Mouse (Mus musculus): ENCODE measurements around the gene Hs2st1. TPM values are rescaled to one million over a fixed set of nuclear protein-coding genes. Genes with fewer than 3 reads are reported as not detected.
"Not testable (repeated sequence)": the region's sequence is repeated elsewhere in the genome, so short reads cannot be mapped to it uniquely, and the experiment has no call there.

The Hs2st1 gene
- total RNA-seq (2021), result 10 to 100 TPM; 22.0 to 27.4 TPM
- long read RNA-seq, experiment 1, full-length matches to known transcripts, result 42 of 52 reads
- long read RNA-seq, experiment 1, partial matches to known transcripts, result 6 of 52 reads
- long read RNA-seq, experiment 1, other reads (novel, unspliced or antisense), result 4 of 52 reads
- long read RNA-seq, experiment 2, full-length matches to known transcripts, result 28 of 36 reads
- long read RNA-seq, experiment 2, partial matches to known transcripts, result 4 of 36 reads
- long read RNA-seq, experiment 2, other reads (novel, unspliced or antisense), result 4 of 36 reads

GRCm38 (mm10) chr3:144570047-144570815 is at the start of gene Hs2st1, which contains the start of gene Selenof:
Gene Hs2st1, minus strand, starts transcription at chr3:144570181.
Gene Selenof, plus strand, starts transcription at chr3:144570304.
- DNase-seq, result peak; percentile 87

DNA sequence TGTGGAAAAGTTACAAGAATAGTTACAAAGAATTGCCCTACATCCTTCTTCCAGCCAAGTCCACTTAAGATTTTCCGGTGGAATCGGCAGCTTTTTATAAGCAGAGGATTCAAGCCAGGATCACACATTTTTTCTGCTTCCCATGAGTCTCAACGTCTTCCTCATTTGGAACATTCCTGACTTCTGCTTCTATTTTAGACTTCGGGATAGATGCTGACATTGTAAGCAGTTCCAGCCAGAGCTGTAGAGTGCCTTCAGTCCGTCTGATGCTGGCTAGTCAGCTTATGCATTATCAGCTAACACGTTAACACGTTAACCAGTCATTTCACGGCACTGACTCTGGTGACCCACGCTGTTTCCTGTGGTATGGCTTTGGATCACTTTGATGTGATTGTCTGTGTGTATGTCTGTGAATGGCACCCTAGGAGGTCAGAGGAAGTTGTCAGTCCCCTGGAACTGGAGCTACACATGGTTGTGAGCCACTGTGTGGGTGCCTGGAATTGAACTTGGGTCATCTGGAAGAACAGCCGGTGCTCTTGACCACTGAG is 47.7 kb upstream of the Hs2st1 start:
- DNase-seq, result no peak

DNA sequence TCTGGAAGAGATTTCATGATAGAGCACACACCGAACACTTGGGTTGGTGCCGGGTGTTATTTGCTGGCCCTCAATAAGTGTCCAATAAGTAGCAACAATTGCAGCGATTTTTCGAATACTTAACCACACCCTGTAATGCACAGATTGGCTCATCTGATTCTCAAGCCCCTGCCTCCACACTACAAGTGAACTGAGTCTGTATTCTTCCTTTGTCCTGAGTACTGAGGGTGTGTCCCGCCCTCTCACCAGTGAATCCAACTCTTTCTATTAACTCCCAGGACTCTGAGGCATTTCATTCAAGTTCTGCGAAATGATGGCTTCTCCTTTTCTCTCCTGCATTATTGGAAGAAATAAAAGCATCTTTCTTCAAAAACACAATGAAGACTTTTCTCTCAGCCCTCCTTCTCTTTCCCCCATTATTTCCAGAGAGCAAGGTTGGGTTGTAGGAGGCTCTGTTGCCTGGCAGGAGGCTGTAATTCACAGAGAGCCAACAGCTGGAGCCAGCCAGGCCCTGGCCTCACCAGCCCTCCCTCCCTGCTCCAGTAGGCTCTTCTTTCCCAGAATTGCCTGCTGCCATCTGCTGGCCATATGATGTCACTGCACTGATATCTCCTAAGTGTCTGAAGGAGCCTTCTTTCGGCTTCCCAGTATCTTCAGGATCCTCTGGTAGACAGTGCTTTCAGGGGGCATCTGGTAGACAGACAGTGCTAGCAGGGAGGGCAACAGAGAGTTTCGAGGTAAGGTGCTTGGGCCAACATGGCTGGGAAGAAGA is 46.9 kb upstream of the Hs2st1 start:
- DNase-seq, result peak; percentile 82

DNA sequence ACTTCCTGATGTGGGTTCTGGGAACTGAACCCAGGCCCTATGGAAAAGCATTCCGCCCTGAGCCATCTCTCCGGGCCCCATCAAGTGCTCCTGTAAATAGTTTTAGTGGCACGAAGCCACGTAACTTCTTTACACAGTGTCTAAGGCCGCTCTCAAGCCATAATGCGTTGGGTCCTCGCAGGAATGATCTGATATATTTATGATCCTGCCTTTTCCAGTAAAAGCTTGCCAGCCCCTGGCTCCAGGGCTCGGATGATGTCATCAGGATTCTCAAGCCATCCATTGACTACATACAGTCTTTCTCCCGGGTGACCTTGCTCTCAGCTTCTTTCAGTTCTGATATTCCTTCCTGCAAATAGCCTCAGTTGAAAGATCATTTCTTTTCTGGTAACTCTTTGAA is 45.5 kb upstream of the Hs2st1 start:
- DNase-seq, result no peak

- no peak for DNase-seq
These were observed 44.7 kb upstream of the Hs2st1 start for GRCm38 (mm10) chr3:144614698-144615097.

GRCm38 (mm10) chr3:144614277-144614676 is 44.3 kb upstream of the Hs2st1 start:
- no peak for DNase-seq

GRCm38 (mm10) chr3:144612382-144612781 is 42.4 kb upstream of the Hs2st1 start:
- DNase-seq, result no peak

GRCm38 (mm10) chr3:144611626-144612271 is 41.8 kb upstream of the Hs2st1 start:
- peak; percentile 48 for DNase-seq

DNA sequence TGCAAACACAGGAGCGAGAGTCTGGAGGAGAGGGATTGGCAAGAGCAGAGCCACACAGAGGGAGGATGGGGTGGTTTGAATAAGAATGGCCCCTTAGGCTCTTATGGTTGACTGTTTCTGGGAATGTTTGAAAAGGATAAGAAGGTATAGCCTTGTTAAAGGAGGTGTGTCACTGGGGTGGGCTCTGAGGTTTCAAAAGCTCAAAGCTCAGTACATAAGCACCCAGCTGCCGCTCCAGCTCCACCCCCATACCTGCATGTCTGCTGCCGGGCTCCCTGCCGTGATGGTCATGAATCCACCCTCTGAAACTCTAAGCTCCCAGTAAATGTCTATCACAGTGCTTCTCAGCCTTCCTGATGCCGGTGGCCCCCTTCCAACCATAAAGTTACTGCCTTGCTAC is 40.8 kb upstream of the Hs2st1 start:
- no peak for DNase-seq

- DNase-seq, result no peak
These were observed 38.1 kb upstream of the Hs2st1 start for GRCm38 (mm10) chr3:144608090-144608489.

- DNase-seq, result no peak
These were observed 36.5 kb upstream of the Hs2st1 start for GRCm38 (mm10) chr3:144606449-144606848.

DNA sequence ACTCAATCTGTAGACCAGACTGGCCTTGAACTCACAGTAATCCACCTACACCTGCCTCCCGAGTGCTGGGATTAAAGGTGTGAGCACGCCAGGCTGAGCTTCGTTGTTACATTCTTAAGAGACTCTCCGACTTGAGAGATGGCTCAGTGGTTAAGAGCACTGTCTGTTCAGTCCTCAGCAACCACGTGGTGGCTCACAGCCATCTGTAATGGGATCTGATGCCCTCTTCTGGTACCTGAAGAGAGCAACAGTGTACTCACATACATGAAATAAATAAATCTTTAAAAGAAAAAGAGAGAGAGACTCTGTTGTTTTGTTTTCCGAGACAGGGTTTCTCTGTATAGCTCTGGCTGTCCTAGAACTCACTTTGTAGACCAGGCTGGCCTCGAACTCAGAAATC is 35.8 kb upstream of the Hs2st1 start:
- DNase-seq, result not testable (repeated sequence)

- DNase-seq, result no peak
These were observed 34.2 kb upstream of the Hs2st1 start for GRCm38 (mm10) chr3:144604205-144604604.

GRCm38 (mm10) chr3:144603558-144603957 is 33.6 kb upstream of the Hs2st1 start:
- no peak for DNase-seq

DNA sequence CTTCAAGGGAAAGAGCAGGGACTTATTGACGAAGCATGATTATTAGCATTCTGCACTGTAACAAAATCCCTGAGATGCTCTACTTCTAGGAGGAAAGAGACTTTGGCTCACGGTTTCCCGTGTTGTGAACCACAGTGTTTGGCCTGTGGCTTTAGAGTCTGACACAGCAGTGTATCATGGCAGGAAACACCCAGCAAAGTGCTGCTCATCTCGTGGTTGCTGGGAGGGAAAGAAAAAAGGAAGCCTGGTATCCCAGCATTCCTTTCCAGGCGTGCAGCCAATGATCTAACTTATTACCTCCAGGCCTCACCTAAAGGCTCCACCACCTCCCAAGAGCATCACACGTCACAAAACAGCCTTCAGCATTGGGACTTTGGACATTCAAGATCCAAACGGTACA is 32.8 kb upstream of the Hs2st1 start:
- no peak for DNase-seq

DNA sequence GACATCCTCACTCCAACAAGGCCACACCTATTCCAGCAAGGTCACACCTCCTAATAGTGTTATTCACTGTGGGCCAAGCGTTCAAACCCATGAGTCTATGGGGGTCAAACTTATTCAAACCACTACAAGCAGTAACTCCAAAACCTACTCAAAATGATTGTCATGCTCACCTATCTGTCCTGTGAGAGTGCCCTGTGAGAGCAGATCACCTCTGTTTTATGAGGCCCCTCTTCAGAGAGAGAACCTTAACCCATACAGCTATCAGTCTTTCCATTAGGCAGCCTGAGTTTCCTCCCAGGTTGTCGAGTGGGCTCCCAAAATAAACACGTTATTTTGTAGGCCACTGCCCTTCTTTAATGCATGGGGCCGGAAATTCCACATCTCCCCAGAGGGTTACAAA is 32.4 kb upstream of the Hs2st1 start:
- no peak for DNase-seq

GRCm38 (mm10) chr3:144597790-144598467 is 27.9 kb upstream of the Hs2st1 start:
- no peak for DNase-seq

- no peak for DNase-seq
These were observed 27.1 kb upstream of the Hs2st1 start for GRCm38 (mm10) chr3:144597121-144597520.

DNA sequence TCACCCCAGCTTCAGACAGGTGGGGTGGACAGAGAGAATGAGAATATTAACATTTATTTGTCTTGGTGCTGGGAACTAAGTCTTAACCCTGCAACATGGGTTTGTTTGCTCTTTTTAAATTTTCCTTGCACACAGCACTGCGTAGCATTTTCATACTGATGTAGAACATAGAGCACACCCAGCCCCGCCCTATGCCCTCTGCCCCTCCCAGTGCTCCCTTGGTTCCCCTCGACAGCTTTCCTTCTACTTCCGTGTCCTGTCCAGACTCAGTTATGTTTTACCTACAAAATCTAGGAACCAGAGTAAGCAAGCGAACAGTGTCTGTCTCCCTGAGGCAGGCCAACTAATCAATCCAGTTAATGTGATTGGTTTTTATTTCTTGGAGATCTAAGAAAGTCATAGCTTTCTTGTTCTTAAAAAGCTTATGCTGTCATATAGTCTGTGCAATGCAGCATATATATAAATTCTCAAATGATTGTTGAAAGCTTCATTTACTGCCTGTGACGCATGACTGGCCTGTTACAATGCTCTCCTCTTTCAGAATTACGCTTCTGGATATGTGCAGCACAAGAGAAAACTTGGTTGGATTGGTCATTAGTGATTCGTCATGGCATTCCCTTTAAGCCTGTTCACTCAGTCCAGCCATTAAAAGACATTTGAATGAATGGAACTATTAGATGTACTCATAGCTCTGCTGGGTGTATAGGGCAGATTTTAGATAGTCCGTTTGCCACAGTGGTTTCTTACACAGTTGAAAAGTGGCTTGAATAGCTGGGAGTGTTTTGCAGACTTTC is 23.2 kb upstream of the Hs2st1 start:
- no peak for DNase-seq

DNA sequence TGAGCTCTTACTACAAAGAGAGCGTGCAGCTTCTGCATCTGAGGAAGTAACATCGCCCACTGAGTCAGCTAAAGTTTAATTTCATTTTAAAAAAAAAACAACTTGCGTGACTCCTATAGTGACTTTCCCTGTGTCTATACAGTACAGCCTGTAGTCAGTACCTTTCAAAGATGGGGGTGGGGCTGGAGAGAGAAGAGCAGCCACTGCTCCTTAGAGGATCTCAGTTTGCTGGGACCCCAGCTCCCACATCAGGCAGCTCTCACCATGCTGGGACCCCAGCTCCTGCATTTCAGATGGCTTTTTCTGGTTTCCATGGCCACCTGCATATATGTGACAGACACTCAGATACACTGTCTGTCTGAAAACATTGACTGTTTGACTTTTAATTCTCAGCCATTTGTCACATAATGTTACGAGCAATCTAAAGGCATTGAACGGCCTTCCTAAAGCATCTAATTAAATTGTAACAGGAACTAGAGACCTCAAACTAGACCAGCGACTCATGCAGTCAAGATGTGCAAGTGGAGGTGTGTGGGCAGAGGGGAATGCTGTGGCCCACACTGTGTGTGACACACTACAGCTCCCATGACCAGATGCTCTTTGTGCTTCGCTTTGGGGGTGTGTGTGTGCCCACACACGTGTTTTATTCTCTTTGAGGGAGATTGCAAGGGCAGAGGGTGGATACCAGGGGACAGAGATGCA is 19.4 kb upstream of the Hs2st1 start:
- no peak for DNase-seq

Measured in gastrocnemius, postnatal 10 days (tissue).